Mouse (Mus musculus) left cerebral cortex, postnatal 10 days (tissue): ENCODE results near the gene Lrrfip1. TPM values are rescaled to one million over a fixed set of nuclear protein-coding genes. Genes with fewer than 3 reads are reported as not detected.

Source experiments
- DNase-seq, 2 experiments: peaks; one replicate each; pipeline ENCODE4 v3.0.0; 2021 to 2022; ENCODE audit warnings: low spot score in 2 of 2, mixed read lengths in 1 of 2; ENCODE audit errors: extremely low spot score in 1 of 2
- intact Hi-C: fragments of 180-260 bp; cut with DNase I; formaldehyde crosslinking; loops from one replicate; pipeline ENCODE4 v1.15.1; 2025
- total RNA-seq, 2 experiments: library from RNA; stranded (reverse); gene quantifications; 2 replicates each; pipeline ENCODE4 v1.2.3; 2021

The Lrrfip1 gene
- total RNA-seq, 2 experiments from 2014 or later: 71.3 to 79.0 TPM

DNA sequence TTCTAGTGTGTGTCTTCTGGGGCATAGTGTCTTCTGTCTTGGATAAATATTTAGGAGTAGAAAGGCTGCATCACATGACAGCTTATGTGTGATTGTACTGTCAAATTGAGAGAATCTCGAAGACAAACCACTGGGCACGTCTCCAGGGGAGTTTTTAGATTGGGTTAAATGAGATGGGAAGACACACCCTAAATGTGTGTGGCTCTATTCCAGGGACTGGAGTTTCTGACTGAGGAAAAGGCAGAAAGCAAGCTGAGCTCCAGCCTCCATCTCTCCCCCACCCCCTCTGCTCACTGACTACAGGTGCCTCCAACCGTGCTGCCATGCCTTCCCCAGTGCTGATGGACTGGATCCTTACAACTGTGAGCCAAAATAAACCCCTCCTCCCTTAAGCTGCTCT is 17.2 kb upstream of the Lrrfip1 start:
- intact Hi-C loops: no loop called here
- no peak for DNase-seq

DNA sequence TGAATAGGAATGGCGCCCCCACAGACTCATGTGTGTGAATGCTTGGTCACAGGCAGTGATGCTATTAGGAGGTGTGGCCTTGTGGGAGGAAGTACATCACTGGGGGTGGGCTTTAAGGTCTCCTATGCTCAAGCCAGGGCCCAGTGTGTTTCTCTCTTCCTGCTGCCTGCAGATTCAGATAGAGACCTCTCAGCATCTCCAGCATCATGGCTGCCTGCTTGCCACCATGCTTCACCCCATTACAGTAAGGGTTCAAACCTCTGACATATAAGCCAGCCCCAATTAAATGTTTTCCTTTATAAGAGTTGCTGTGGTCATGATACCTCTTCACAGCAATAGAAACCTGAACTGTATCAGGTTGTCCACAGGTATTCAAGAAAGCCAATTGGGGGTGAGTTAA is 2.6 kb upstream of the Lrrfip1 start:
- DNase-seq: no peak
- intact Hi-C loops: loop anchor here (5.0 kb wide), 1 partner anchor 41 kb away; no protein-coding TSS in a partner anchor

DNA sequence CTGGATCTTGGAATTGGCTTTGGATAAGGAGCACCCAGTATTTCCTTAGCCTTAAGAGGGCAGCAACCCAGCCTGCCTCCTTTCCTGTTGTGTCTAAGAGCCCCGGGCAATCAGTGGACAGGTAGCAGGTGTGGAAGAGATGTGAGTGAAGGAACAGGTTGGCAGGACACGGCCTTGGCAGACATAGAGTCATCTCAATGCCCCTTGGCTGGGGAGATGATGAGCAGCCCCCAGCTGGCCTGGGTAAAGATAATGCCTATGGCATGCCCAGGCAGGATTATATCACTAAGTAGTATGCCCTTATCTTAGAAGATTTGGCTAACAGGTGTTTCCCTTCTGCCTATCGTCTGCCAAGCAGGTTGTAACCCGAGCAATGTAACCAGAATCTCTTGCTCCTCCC is 1.4 kb upstream of the Lrrfip1 start:
- intact Hi-C loops: loop anchor here (5.0 kb wide), 1 partner anchor 40 kb away; no protein-coding TSS in a partner anchor
- no peak for DNase-seq

DNA sequence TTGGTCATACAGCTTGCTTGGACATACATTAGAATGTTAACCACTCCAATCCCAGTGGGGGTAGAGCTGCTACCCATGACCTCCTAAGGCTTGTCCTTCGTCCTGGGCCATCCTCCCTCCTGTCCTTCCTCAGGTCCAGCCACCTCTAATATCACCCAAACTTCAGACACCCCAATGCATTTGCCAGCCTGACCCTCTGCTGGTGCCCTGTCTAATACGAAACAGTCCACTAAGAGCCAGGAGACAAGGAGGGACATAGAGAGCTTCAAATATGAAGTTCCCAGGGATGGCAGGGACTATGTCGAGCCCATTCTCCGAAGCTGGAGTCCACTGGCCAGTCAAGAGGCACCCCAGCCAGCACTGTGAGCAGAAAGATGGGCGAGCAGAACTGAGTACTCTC is 896 bp upstream of the Lrrfip1 start:
- no peak for DNase-seq
- intact Hi-C loops: loop anchor here (5.0 kb wide), 1 partner anchor 40 kb away; no protein-coding TSS in a partner anchor

DNA sequence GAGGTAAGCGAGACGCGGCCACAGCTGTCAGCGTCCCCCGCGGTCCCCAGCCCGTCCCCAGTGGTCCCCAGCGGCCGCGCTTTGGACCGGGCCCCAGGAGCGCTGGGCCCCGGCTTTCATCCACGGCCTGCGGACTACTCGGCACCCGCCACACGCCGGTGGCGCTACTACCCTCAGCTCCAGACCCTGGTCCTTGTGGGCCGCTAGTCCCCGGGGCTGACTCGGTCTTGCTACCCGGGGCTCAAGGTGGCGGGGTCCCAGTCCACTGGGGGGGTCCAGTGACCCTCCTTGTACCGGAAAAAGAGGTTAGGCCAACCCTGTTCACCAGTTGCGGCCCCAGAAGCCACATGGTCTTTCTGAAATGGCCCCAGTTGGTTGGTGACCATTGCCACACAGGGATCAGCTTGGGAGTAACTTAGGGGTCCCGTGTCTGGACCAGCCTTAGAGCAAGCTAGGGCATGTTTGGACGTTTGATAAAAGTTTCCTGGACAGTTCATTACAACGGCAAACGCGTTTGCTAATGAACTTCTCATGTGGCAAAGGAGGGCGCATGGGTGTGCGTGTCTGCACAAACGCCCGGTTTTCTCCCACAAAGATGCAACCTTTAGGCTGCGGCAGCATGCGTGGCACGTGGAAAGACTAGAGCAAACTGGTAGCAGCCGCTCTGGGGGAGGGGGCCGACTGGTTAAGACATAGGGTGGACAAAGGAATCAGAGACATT is 514 bp downstream of the Lrrfip1 start:
- intact Hi-C loops: loop anchor here (5.0 kb wide), 1 partner anchor 38 kb away; no protein-coding TSS in a partner anchor
- DNase-seq: peak in 1 of 2 experiments; percentile 62

DNA sequence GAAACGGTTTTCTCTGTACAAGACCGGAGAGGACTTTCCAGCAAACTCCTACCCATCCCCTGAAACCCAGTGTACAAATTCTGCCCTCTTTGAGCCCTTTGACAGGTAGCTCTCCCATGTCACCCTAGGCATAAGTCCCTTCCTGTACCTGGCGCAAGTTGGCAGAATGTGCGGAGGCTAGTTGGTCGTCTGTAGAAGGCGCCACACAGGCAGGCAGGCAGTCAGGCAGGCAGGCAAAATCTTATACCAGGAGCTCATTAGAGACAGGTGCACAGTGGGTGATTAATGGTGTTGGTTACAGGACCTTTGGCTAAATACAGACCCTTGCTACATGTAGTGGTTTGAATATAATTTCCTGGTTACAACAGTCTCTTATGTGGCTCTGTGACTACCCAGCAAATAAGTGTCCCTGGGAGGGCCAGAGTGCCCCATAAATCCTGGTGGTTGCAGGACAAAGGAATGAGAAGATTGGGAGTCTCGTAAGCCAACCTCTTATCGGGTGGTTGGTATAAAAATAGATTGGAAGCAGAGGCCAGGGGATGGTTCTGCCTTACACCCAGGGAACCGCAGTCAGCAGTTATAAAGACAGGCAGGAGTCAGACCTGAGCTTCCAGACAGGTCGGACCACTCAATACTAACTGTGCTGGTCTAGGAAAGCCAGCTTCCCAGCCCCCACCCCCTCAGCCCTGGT is 1.5 kb downstream of the Lrrfip1 start:
- intact Hi-C loops: loop anchor here (5.0 kb wide), 1 partner anchor 37 kb away; no protein-coding TSS in a partner anchor
- no peak for DNase-seq

DNA sequence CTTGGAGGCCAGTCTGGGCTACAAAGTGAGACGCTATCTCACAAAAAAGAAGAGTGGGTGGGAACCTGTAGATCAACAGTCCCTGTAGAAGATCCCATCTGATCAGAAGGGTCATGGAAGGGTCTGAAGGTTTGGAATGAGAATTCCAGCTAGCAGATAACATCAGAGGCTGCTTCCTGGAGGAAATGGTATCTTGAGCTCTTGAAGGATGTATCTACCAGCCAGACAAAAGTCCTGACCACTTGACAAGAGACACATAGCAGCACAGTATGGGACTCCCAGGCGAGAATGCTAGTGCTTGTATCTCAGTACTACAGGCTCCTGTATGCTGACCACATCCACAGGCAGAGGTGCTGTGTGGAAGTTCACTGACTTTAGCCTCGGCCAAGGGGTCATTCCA is 2.6 kb downstream of the Lrrfip1 start:
- intact Hi-C loops: no loop called here

DNA sequence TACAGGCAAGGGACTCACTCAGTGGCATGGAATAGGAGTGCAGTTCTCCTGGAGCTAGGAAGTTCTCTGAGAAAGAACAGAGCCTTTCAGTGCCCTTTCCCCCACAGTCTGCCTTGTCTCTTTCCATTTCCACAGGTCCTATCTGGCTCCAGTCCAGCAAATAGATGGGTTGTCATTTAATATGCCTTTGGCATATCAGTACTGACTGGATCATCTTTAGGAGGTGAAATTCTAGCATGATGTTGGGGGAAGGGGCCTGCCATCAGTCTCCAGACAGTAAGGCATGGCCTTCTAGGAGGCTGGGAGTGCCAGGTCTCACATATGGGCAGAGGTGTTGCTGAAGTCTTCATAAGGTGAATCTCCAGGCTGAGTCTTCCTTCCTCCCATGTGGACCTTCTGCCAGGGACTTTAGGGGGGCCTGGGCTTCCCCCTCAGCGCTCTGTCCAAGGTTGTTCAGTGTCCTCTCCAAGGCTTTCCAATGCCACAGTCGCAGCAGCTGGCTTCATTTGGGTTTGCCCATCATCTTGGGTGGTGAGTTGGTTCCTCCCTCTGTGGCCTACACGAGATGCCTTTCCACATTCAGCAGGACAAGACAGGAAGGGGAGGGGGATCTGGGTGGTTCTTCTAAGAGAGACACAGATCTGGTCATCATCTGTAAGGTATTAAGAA is 3.5 kb downstream of the Lrrfip1 start:
- no peak for DNase-seq
- intact Hi-C loops: no loop called here

More for the DNA sequence above, 2.6 kb downstream of the Lrrfip1 start:
- DNase-seq: no peak

DNA sequence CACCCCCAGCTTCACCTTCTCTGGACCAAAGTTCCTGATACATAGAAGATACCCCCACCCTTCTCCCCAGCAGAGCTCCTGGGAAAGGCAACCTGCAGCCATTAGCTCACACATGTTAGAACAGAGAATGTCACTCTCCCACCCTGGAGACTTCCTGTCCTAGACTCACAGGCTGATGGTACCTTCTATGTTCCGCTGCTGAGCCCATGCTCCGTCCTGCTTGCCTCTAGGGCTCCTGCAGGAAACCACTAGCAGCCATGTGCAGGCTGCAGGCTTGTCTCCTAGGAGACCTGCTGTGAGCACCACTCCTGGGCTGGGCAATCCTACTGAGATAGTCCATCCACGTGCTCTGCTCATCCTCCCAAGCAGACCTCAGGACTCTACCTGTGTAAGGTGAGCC is 4.1 kb downstream of the Lrrfip1 start:
- DNase-seq: no peak
- intact Hi-C loops: no loop called here

DNA sequence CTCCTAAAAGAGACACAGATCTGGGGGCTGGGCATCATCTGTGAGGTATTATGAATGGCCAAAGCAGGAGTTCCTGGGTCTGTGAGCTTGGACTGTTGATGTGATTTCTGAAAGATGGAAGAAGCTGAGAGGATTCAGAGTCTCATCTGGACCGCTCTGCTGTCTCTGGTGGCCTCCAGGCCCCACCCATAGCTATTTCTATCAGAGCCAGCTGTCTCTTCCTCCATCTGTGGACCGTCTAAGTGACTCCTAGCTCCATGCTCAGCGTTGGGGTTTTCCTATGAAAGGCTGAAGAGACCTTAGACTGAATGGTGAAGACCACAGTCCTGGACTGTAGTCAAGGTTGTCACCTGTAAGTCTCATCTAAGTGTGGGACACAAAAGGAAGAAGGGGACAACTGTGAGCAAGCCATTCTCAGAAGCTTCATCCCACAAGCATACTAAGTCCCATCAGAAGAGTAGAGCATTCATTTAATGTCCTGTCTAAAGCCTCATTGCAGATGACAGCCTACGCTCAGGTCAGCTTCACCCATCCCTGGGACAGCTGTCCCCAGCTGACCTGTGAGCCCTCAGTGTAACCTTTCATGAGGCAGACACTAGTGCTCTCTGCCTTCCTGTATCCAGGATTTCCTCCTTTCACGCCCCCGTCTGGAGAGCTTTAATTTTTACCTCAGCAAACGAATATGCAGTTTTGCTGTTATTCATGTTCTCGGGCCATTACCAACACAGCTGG is 5.2 kb downstream of the Lrrfip1 start:
- intact Hi-C loops: no loop called here

DNA sequence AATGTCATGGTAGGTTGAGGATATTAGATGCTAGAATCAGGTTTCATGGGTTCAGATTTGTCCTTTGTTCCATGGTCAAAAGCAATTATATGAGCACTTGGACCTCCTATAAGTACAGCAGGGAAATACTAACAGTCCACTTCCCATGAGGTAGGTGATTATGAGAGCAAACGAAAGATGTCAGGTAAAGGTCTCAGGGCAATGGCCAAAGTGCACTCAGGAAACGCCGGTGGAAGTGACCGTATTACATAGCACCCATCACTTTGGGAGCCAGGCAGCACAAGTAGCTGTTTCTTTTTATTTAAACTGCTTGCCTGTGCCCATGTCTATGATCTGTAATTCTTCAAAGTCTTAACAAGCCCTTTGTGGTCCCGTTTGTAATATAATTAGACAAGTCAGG is 7.5 kb downstream of the Lrrfip1 start:
- intact Hi-C loops: no loop called here
- DNase-seq: no peak

More for the DNA sequence above, 5.2 kb downstream of the Lrrfip1 start:
- DNase-seq: no peak

DNA sequence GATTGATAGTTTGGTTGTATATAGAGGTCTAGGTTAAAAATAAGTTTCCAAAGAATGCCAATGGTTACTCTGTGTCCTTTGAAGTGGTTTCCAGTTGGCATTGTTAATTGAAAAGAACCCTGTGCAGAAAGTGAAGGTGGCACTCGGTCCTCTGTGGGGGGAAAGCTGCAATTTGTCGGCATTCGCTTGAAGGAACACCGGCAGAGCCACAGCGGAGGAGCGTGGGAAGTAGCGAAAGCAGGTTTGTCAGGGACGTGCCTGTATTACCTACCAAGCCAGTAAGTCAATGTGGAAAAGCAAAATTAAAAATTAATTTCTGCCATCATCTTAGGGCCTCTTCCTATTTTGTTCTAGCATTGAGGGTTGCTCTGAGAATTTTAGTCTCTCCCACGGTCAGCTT is 8.2 kb downstream of the Lrrfip1 start:
- DNase-seq: no peak
- intact Hi-C loops: no loop called here

DNA sequence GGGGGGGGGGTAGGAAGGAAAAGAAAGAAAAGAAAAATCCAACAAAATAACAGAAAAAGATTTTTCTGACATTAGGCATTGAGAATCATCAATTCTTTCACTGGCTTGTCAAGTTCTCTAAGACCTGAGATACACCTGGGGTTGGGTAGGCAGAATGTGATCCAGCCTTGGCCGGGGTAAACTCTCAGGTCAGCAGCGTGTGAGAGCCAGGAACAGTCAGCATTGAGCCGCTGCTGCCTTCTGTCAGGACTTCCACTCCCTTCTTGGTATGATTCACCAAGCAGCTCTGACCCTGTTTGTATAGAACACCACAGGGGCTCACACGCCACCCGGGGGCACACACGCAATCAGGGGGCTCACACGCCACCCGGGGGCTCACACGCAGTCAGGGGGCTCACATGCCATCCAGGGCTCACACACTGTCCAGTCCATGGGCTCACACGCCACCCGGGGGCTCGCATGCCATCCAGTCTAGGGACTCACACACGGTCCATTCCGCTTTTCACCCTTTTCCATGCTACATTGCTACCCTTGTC is 9.7 kb downstream of the Lrrfip1 start:
- intact Hi-C loops: no loop called here
- no peak for DNase-seq

DNA sequence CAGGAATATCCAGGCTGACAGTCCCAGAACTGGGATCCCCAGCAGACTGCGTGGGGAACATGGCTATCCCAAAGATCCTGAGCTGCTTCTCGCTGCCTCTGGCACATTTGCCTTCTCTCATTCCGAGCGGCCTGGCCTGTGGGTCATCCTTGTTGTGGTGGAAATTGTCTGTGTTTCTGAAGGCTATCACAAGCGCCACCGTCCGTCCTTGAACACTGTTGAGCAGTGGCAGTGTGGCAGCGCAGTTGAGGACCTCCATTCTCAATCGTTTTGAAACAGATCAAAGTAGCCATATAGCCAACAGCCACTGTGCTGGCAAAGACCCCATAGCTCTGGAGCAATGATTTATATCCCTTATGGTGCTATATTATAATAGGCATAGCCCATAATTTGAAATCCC is 10.2 kb downstream of the Lrrfip1 start:
- no peak for DNase-seq
- intact Hi-C loops: no loop called here

DNA sequence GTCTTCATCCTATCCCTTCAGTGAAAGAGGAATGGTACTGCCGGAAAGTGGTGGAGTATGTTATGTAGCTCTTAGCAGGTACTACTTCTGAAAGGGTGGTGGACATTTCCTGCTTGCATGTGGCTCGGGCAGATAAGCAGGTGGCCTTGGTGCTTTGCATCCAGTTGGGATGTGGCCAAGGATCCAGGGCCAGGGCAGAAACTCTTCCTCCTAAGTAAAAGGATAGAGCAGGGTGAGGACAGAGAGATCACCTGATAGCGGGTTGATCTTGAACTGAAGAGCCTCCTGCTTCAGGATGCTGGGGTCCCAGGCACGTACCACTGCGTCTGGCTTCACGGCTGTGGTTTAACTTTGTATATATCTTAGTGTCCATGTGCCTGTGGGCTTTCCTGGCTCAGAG is 10.7 kb downstream of the Lrrfip1 start:
- intact Hi-C loops: no loop called here
- no peak for DNase-seq

DNA sequence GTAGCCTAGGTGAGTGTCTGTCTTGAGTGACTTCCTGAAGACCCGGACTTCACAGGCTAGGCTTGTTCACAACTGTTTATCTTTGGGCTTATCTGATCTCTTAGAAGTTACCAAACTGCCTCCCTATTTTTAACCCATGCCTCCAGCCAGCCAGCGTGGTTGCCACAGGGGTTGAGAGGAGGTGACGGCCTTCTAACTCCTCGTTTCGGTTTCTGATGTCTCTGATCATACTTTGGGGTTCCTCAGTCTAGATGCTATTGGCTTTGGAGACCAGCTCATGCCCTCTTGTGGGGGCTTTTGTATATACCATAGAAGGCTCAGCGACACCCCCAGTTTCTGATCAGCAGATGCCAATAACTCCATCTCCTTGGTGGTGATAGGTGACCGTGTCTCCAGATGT is 11.7 kb downstream of the Lrrfip1 start:
- intact Hi-C loops: no loop called here
- no peak for DNase-seq

DNA sequence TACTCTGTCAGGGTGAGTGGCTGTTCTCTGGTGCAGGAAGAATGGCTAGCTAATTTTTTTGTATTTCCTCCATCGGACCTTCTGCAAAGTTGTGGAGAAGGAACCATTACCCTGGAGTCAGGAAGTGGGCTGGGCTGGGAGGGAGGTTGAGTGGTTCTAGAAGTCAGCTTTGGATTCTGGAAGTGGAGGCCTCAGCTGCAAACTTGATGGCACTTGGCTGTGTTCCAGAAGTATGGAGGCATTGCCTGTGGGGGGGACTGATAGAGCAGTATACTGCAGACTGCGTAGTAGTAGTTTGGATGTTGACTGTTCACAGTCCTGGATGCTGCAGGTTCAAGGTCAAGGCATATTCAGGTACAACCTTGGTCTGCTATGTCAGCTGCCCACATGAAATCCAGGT is 12.2 kb downstream of the Lrrfip1 start:
- intact Hi-C loops: no loop called here
- DNase-seq: no peak

DNA sequence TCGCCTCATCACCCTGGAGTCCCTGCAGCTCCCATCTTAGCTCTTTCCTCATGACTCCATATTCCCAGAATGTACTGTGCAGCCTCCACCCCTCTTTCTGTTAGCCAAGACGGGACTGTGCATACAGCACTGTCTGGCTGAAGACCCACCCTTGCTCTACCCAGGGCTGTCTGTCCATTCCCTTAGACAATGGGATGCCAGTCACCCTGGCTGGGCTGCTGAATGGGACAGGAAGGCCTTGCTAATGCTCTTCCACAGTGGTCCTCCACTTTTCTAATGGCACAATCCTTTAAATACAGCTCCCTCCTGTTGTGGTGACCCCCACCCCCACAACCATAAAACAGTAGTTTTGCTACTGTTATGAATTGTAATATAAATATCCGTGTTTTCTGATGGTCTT is 12.8 kb downstream of the Lrrfip1 start:
- intact Hi-C loops: no loop called here
- DNase-seq: no peak

DNA sequence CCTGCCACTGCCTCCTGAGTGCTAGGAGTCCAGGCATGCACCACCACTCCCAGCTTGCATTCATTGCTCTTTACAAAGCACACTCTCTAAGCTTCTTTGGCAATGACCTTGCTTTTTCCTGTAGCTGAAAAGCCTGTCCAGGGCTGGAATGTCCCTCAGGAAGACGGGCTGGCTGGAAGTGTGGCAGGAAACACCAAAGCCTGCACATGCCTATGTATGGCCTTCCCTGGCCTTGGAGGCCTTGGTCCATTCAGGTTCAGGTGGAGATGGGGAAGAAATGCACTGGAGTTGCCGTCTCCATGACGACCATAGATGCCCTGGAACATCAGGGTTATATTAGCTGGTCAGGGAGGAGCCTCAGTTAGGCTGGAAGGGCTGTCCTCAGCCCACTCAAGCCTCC is 15.3 kb downstream of the Lrrfip1 start:
- DNase-seq: no peak
- intact Hi-C loops: no loop called here
